Mouse (Mus musculus) liver, embryonic 11.5 days (tissue): ENCODE data around the gene Krtap31-1. TPM values are rescaled to one million over a fixed set of nuclear protein-coding genes. Genes with fewer than 3 reads are reported as not detected.
"Not testable (repeated sequence)": the region's sequence is repeated elsewhere in the genome, so short reads cannot be mapped to it uniquely, and the experiment has no call there.

ENCODE experiments used
- ATAC-seq: fragments of 200-750 bp; cut with Nextera tagmentation; replicated peaks from 2 replicates; pipeline ENCODE4 v1.8.0; 2017; ENCODE audit warnings: moderate number of reproducible peaks, mild to moderate bottlenecking, moderate TSS enrichment, moderate library complexity; ENCODE audit not compliant: low FRiP score
- DNase-seq: peaks from one replicate; pipeline ENCODE4 v3.0.0-alpha.2; 2017; ENCODE audit warnings: low spot score
- H3K27ac ChIP-seq: fragments of 300-500 bp; sonication (generic); 2 replicates; pipeline ENCODE4 v1.5.1; 2014; ENCODE audit warnings: mild to moderate bottlenecking, low read depth, low read length, control low read depth
- H3K27me3 ChIP-seq: fragments of 300-500 bp; sonication (generic); replicated peaks from 2 replicates; pipeline ENCODE4 v1.6.1; 2014; ENCODE audit warnings: low read length, mixed read lengths; ENCODE audit not compliant: control insufficient read depth, insufficient read depth
- H3K36me3 ChIP-seq: fragments of 300-500 bp; sonication (generic); 2 replicates; pipeline ENCODE4 v1.6.1; 2014; ENCODE audit warnings: mild to moderate bottlenecking, low read length, moderate library complexity, mixed read lengths; ENCODE audit not compliant: control insufficient read depth, insufficient read depth
- H3K4me1 ChIP-seq: fragments of 300-500 bp; sonication (generic); replicated peaks from 2 replicates; pipeline ENCODE4 v1.6.1; 2014; ENCODE audit warnings: low read length, mixed read lengths; ENCODE audit not compliant: control insufficient read depth, insufficient read depth
- H3K4me2 ChIP-seq: fragments of 300-500 bp; sonication (generic); 2 replicates; pipeline ENCODE4 v1.6.1; 2014; ENCODE audit warnings: mild to moderate bottlenecking, control low read depth, moderate library complexity
- H3K4me3 ChIP-seq: fragments of 300-500 bp; sonication (generic); 2 replicates; pipeline ENCODE4 v1.5.1; 2014; ENCODE audit warnings: low read depth, low read length, control low read depth
- H3K9ac ChIP-seq: fragments of 300-500 bp; sonication (generic); 2 replicates; pipeline ENCODE4 v1.6.1; 2014; ENCODE audit warnings: low read depth, low read length, control low read depth
- H3K9me3 ChIP-seq: fragments of 300-500 bp; sonication (generic); 2 replicates; pipeline ENCODE4 v1.6.1; 2016; ENCODE audit warnings: low read length, inconsistent platforms, mixed read lengths; ENCODE audit not compliant: control insufficient read depth
- WGBS: fragments of 180-500 bp; shearing (Covaris S2); extraction: QIAGEN DNeasy Blood & Tissue Kit; methylation state at CpG from one replicate; pipeline ENCODE4 v1.1.7; 2014; 5-methylcytosine and 5-hydroxymethylcytosine counted together
- polyA plus RNA-seq: library from polyadenylated mRNA; unstranded; fragments of >200 nt; fragmentation: Nextera tagmentation; extraction: Ambion mirVana; gene quantifications from 2 replicates; pipeline ENCODE4 v1.2.1, GENCODE M21; 2014

The Krtap31-1 gene
- polyA plus RNA-seq: not detected in 2 replicates

DNA sequence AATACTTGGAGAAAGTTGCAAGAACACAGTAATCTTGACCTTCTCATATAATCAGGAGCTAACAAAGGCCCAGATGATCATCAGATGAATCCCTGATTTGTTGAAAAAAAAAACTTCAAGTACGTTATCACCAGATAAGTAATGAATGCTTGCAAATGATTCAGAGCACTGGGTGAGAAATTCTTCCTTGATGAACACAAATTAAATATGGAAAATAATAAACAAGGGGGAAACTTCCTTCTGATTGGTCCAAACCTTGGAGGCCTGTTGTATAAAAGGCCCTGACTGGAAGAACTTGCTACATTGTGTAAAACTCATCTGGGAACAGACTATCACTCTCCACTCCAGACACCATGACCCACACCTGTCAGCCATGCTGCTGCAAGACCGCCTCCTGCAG is at the start of gene Krtap31-1:
Gene Krtap31-1, plus strand, starts transcription at position 301 of the 400 bp plus-strand sequence.
- H3K4me1 ChIP-seq: no peaks in the 10 kb centered on the region
- H3K36me3 ChIP-seq: no peaks in the 10 kb centered on the region
- H3K9me3 ChIP-seq: no peaks in the 10 kb centered on the region
- 75% methylated on average over 2 of the region's 2 CpGs for WGBS
- DNase-seq: no peak
- ATAC-seq: no peak
- no peak within 1 kb of the TSS for H3K9ac ChIP-seq
- H3K27ac ChIP-seq: no peak within 1 kb of the TSS
- H3K4me2 ChIP-seq: no peak within 1 kb of the TSS
- no peak within 1 kb of the TSS for H3K4me3 ChIP-seq
- no peaks in the 10 kb centered on the region for H3K27me3 ChIP-seq

- H3K27me3 ChIP-seq: no peaks in the 10 kb centered on the region
- 79% methylated on average over 2 of the region's 2 CpGs for WGBS
- no peaks in the 10 kb centered on the region for H3K9me3 ChIP-seq
- no peak for DNase-seq
- no peak overlapping the region for H3K9ac ChIP-seq
- H3K4me2 ChIP-seq: no peak overlapping the region
- no peak overlapping the region for H3K27ac ChIP-seq
- H3K4me3 ChIP-seq: no peak overlapping the region
- H3K4me1 ChIP-seq: no peaks in the 10 kb centered on the region
- no peaks in the 10 kb centered on the region for H3K36me3 ChIP-seq
- ATAC-seq: no peak
Measured at GRCm38 (mm10) chr11:99858761-99859160, 49.0 kb upstream of the Krtap31-1 start.

- H3K4me2 ChIP-seq, ATAC-seq, H3K27me3 ChIP-seq, H3K4me1 ChIP-seq, H3K4me3 ChIP-seq, H3K9ac ChIP-seq, DNase-seq, H3K36me3 ChIP-seq, H3K9me3 ChIP-seq, H3K27ac ChIP-seq: not testable (repeated sequence)
- WGBS: 56% methylated on average over 1 of the region's 1 CpGs
Measured at GRCm38 (mm10) chr11:99864176-99864575, 43.5 kb upstream of the Krtap31-1 start, which contains the start of gene Gm11559. TSS of gene Gm11559 (plus strand) at chr11:99864476.

DNA sequence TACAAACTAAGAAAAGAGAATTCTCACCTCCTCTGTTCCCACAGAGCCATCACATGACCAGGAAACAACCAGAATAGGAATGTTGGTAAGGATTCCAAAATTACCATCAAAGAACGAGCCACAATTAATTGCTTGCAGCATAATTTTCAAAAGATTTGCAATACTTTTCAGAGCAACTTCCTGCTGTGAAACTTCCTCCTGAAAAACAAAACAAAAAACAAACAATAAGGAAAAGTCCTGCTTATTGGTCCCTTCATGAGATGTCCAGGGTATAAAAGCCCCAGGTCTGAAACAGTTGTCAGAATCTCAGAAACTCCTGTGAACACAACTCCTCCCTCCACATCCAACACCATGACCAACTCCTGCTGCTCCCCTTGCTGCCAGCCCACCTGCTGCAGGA is 34.6 kb upstream of the Krtap31-1 start, which contains the start of gene Krtap9-1:
Gene Krtap9-1, plus strand, starts transcription at position 301 of the 400 bp plus-strand sequence.
- not testable (repeated sequence) for ATAC-seq, H3K27ac ChIP-seq, H3K27me3 ChIP-seq, H3K4me3 ChIP-seq, DNase-seq, H3K4me1 ChIP-seq, H3K9me3 ChIP-seq, H3K36me3 ChIP-seq, H3K9ac ChIP-seq, H3K4me2 ChIP-seq
- 63% methylated on average over 1 of the region's 1 CpGs for WGBS

- H3K4me2 ChIP-seq, H3K36me3 ChIP-seq, H3K9me3 ChIP-seq, DNase-seq, H3K4me3 ChIP-seq, H3K9ac ChIP-seq, H3K27me3 ChIP-seq, H3K4me1 ChIP-seq, H3K27ac ChIP-seq, ATAC-seq: not testable (repeated sequence)
- WGBS: 48% methylated on average over 1 of the region's 1 CpGs
Measured at GRCm38 (mm10) chr11:99878887-99879286, 28.8 kb upstream of the Krtap31-1 start, which contains the start of gene Gm11567. TSS of gene Gm11567 (plus strand) at chr11:99879187.

DNA sequence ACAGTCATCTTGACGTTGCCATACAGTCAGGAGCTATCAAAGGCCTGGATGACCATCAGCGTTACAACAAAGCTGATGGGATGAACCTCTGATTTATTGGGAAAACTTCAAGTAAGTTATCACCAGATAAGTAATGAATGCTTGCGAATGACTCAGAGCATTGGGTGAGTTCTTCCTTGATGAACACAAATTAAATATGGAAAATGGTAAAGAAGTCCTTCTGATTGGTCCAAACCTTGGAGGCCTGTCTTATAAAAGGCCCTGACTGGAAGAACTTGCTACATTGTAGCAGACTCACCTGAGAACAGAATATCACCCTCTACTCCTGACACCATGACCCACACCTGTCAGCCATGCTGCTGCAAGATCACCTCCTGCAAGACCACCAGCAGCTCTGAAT is 6.7 kb downstream of the Krtap31-1 start, which contains the start of gene Gm11565:
Gene Gm11565, plus strand, starts transcription at position 301 of the 400 bp plus-strand sequence.
- ATAC-seq (no peak), DNase-seq (no peak)
- no peak within 1 kb of the TSS for H3K4me2 ChIP-seq
- H3K9me3 ChIP-seq: no peaks in the 10 kb centered on the region
- H3K27me3 ChIP-seq: no peaks in the 10 kb centered on the region
- no peak within 1 kb of the TSS for H3K4me3 ChIP-seq
- H3K27ac ChIP-seq: no peak within 1 kb of the TSS
- no peak within 1 kb of the TSS for H3K9ac ChIP-seq
- H3K36me3 ChIP-seq: no peaks in the 10 kb centered on the region
- H3K4me1 ChIP-seq: no peaks in the 10 kb centered on the region
- WGBS: 85% methylated on average over 3 of the region's 3 CpGs

DNA sequence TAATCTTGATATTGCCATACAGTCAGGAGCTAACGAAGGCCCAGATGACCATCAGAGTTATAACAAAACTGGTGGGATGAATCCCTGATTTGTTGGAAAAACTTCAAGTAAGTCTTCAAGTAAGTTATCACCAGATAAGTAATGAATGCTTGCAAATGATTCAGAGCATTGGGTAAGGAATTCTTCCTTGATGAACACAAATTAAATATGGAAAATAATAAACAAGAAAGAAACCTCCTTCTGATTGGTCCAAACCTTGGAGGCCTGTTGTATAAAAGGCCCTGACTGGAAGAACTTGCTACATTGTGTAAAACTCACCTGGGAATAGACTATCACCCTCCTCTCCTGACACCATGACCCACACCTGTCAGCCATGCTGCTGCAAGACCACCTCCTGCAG is 28.3 kb downstream of the Krtap31-1 start, which contains the start of gene Krtap31-2:
Gene Krtap31-2, plus strand, starts transcription at position 301 of the 400 bp plus-strand sequence.
- H3K4me3 ChIP-seq: no peak within 1 kb of the TSS
- WGBS: 85% methylated on average over 1 of the region's 1 CpGs

DNA sequence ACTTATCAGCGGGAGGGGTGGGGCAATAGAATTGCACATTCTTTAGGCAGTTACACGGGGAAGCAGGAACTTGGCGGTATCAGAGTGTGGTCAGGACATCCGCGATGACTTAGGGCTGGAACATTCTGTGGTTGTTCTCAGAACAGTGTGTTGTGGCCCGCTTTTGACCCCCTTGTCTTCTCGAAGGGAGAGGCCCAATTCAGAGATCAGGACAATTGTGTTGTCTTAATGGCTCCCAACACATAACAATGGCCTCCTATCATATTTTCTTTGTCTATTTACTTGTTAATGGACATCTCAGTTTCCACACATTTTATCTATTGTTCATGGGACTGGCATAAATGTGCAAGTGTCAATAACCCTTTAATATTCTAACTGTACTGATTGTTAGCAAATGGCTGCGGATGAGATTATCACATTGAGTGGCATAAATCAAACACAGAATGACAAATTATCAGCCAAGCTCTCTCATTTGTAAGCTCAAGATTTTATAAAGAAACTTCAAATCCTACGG is 30.1 kb downstream of the Krtap31-1 start:
- no peak for ATAC-seq
- Histone ChIP-seq H3K27me3 (no peaks in the 10 kb centered on the region), H3K9me3 (no peaks in the 10 kb centered on the region), H3K9ac (no peak overlapping the region), H3K36me3 (no peaks in the 10 kb centered on the region), H3K4me3 (no peak overlapping the region), H3K4me1 (no peaks in the 10 kb centered on the region), H3K27ac (no peak overlapping the region), H3K4me2 (no peak overlapping the region)
- DNase-seq: no peak
- 69% methylated on average over 9 of the region's 9 CpGs for WGBS

More for the DNA sequence above, 28.3 kb downstream of the Krtap31-1 start, which contains the start of gene Krtap31-2:
- H3K9me3 ChIP-seq: no peaks in the 10 kb centered on the region
- no peak within 1 kb of the TSS for H3K27ac ChIP-seq
- H3K9ac ChIP-seq: no peak within 1 kb of the TSS
- no peaks in the 10 kb centered on the region for H3K36me3 ChIP-seq
- no peaks in the 10 kb centered on the region for H3K4me1 ChIP-seq
- H3K4me2 ChIP-seq: no peak within 1 kb of the TSS
- ATAC-seq (no peak), DNase-seq (no peak)
- H3K27me3 ChIP-seq: no peaks in the 10 kb centered on the region

DNA sequence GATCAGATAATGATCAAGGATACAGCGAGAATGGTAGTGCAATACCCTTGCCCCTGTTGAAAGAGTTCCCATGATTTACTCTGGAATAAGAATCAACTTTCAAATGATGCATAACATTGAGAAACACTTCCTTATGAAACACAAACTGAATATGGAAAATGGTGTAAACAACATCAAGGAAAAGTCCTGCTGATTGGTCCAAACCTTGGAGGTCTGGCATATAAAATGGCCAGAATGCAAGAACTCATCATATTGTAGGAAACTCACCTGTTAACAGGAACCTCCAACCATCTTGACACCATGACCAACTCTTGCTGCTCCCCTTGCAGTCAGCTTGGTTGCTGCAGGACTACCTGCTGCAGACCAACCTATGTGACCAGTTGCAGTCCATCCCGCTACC is 40.5 kb downstream of the Krtap31-1 start, which contains the start of gene Krtap9-5:
Gene Krtap9-5, plus strand, starts transcription at position 301 of the 400 bp plus-strand sequence.
- DNase-seq (no peak), ATAC-seq (no peak)
- Histone ChIP-seq H3K4me3 (no peak within 1 kb of the TSS), H3K4me2 (no peak within 1 kb of the TSS), H3K27ac (no peak within 1 kb of the TSS), H3K36me3 (no peaks in the 10 kb centered on the region), H3K9ac (no peak within 1 kb of the TSS), H3K27me3 (no peaks in the 10 kb centered on the region), H3K4me1 (no peaks in the 10 kb centered on the region), H3K9me3 (no peaks in the 10 kb centered on the region)
- WGBS: 80% methylated on average over 2 of the region's 2 CpGs
